Mouse (Mus musculus) CH12F3 (cell line): Measurements from ENCODE around the gene Mfsd6.
"Not testable (repeated sequence)": the region's sequence is repeated elsewhere in the genome, so short reads cannot be mapped to it uniquely, and the experiment has no call there.

ENCODE experiments used
- in situ Hi-C: fragments of 300-500 bp; cut with MboI; formaldehyde crosslinking; loops from 2 replicates; pipeline ENCODE4 v1.14.3; 2020; ENCODE audit warnings: low sequenced_read_pairs

The Mfsd6 gene

DNA sequence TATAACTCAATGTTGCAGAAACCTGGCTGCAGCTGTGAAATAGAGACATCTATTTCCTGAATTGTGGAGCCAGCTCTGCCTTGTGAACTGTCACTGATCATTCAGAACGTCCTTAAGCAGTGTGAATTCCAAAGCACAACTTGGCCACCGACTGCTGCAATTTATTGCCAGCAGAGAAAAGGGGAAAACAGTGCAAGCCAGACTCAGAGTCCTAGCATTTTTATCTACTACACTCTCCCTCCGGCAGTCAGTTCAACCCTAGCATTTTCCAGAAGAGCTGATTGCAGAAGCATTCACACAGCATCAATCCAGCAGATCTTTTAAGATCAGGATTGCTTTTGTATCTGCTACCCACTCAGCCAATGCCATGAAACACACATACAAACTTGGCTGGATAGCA, 13.2 kb downstream of the Mfsd6 start:
- in situ Hi-C loops = no loop called here

DNA sequence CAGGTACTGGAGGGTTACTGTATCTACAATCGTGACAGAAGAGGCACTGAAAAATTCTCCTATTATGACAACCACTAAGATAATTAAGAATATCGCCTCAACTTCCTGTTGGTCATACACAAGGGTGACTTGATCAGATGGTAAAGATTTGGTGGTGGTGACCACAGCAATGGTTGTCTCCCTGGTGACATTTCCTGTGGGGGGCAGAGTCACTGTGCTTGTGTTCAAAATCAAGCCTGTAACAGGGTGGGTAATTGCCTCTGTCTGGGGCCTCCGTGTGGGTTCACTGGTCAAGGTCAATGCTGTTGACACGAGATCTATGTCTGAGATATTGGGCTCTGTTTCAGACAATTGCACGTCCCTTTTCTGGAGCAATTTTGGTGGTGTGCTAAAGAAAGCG, 18.5 kb downstream of the Mfsd6 start:
- in situ Hi-C loops = no loop called here

DNA sequence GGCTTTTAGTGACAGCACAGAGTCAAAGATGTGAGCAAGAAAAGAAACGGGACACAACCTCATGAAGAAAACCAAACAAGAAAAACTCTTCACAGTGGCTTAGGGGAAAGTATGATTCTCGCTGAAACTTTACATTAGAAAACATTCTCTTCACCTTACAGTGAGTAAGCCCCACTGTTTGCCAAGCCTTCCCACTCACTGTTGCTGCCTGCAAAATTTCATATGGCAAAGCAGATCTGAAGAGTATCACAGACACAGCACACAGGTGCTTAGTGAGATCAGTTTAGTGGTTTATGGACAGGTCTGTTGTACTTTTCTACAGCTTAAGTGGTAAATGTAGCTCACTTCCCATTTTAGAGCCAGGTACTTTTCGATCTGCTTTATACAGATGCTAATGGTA, 20.2 kb downstream of the Mfsd6 start:
- in situ Hi-C loops = no loop called here

DNA sequence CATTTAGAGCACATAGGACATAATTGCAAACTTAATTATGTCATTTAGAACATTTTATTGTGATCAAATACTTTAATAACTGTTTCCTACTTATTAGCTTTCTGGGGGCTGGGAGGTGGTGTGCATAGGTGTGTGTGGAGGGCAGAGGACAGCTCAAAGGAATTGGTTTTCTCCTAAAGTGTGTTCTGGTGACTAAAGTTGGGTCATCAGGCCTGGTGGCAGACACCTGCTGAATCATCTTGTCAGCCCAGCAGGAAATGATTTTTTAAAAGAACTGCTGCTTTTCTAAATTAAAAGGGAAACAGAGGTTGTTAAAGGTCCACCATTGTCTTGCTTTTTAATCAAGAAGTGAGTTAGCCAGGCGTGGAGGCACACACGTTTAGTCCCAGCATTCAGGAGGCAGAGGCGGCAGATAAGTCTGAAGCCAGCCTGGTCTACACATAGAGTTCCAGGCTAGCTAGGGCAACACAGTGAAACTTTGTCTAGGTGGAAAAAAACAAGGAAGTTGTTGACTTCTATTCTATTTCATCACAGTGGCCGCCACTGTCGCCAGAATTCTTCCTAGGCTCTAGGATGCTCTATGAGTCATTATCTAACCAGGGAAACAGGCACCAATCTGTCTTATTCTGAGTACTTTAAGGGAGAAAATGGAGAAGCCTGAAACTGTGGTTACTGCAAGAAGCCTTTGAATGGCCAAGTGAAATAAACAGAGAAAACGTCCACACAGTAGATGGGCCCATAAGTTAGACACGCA, 24.3 kb downstream of the Mfsd6 start:
- in situ Hi-C loops = no loop called here

DNA sequence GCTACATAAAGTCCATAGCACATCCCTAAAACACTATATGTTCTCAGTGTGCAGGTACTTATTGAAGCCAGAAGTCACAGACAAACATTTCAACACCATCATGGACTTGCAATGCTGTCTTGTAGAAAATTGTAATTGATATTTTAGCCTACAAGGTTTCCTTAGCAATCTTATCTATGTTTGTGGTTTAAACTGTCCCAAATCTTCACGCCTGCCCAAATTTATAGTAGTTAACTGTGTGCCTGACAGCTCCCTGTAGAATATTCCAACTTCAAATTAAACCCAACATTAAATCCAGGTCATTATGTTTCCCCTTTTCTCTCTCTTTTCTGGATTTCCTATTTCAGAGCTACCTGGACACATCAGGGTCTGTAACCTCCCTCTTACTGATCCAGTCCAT, 25.3 kb downstream of the Mfsd6 start:
- in situ Hi-C loops = no loop called here

DNA sequence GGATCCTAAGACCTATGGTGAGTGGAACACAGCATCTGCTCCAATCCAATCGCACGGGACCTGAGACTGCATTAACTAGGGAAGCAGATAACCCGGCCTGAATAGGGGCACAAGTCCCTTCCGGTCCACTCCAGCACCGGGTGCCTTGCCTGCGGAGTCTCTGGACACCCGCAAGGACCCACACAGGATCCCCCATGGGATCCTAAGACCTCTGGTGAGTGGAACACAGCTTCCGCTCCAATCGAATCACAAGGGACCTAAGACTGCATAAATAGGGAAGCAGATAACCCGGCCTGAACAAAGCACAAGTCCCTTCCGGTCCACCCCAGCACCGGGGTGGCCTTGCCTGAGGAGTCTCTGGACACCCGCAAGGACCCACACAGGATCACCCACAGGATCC, 32.8 kb downstream of the Mfsd6 start:
- in situ Hi-C loops = not testable (repeated sequence)

DNA sequence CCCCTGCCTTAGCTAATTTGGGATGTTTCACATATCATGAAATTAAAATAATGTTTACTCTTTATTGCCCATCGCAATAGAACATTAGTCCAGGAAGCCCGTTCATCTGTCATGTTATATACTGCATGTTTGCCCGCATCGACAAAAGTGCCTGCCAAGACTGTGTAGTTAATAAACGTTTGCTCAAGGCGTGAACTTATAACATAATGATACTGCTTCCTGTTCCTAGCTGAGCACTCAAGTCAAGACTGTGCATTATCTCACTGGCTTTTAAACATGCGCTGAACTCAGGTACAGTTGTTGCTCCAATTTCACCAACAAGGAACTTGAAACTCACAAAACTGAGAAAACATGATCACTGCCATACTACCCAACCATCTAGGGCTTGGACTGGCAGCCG, 39.6 kb downstream of the Mfsd6 start:
- in situ Hi-C loops = no loop called here

DNA sequence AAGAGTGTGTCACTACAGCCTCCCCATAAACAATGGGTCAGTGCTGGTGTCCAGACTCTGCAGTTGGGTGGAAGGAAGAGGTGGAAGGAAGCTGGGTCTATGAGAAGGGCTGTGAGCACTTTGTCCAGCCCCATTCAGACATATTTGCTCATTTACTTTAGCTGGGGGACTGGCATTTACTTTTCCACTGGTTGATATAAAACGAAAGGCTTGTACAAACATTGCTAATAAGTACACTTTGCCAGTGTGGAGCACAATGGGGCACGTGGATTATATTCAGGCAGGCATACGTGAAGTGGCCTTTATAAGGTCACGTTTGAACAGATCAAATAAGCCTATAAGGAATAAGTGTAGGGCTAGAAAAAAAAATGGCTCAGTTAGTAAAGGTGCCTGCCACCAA, 43.7 kb downstream of the Mfsd6 start:
- in situ Hi-C loops = no loop called here

DNA sequence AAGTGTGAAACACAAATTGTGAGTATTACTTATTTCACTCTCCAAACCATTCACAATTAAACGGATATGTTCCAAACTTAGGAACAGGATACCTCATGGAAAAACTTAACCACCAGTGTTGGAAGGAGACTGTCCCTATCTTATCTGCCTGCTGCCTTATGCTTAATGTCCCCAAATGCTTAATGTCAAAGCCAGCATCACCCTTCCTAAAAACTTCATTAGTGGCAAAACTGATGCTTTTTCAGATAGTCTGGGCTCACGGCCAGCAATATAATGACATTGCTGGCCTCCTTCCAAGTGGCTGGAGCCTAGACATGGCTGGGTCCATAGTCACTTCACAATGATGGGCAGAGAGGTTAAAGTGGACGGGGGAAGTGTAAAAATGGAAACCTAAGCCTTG, 50.6 kb downstream of the Mfsd6 start:
- in situ Hi-C loops = no loop called here

DNA sequence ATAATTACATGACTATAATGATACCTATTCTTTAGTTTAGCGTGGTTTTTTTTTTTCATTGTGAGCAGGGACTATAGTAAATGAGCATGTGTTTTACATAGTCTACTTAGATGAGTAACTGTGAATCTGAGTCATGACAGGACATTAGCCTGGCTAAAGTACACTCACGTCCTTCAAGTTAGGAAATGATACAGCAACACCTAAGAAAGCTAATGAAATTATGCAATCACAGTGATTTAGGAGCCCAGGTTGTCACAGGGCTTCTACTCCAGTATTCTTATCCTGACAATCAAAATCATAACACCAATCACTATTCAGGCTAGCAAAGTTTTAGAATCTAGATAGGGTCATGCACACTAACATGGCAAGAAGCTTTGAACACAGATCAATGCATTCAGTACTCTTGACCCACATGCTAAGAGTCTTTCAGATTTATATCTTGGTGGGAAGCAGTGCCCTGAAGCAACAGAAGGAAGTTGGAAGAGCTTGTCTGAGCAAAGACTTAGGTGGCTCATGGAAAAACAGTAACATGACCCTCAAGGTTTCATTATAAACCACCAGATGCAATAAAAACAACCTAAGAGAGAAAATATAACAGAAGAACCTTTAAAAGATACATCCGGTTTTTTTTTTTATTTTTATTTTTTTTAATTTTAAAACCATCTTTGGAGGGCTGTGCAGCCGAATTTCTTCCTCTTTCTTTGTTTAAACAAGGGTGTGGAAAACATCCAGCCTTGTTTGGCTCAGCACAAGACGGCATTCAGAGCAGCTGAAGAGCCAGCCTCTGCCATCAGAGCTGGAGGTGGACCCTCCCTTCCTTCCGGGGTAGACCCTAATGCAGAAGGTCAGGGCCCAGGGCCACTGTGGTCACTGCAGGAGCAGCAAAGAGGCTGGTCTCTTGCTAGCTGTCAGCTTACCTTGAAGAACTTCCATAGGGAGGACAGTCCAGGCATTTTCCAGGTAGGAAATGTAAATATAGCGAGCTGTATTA, 51.4 kb downstream of the Mfsd6 start:
- in situ Hi-C loops = no loop called here

DNA sequence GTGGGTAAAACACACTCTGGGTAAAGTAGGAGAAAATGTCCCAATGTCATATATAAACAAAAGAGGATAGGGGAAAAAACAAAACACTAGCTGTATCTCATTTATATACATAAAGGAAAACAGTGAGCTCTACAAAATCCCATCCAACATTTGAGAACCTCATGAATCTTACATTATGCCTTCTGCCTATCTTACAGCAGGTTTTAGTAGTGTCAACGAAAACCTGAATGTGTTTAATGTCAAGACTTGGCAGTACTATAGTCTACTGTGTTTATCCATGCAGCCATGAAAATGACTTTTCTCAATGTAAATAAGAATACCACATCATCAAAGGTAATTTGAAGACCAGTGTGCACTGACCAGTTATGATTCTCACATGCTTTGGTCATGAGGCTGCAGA, 57.3 kb downstream of the Mfsd6 start:
- in situ Hi-C loops = no loop called here

DNA sequence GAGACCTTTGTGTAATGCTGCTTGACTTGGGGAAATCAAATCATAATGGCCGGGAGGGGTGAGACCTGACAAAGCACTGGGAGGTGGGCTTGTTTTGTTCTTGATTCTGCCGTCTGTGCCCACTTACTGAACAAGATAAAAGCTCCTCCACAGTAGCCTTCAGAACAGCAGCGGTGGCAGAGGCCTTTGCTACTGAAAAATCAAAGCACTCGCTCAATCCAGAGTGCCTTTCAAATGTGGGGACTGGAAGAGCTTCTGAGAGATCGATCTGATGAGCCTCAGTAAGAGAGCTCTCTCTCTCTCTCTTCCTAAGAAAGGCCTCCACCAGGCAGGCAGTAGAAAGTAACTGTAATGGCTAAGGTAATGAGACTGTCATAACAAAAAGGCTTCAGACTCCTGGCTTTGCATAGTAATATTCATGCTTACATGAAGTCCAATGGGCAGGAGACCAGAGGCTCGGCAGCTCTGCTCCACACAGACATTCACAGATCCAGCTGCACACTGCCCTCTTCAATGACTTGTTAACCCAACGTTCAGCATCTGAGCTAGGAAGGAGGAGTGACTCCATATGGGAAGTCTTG, 58.4 kb downstream of the Mfsd6 start:
- in situ Hi-C loops = no loop called here

DNA sequence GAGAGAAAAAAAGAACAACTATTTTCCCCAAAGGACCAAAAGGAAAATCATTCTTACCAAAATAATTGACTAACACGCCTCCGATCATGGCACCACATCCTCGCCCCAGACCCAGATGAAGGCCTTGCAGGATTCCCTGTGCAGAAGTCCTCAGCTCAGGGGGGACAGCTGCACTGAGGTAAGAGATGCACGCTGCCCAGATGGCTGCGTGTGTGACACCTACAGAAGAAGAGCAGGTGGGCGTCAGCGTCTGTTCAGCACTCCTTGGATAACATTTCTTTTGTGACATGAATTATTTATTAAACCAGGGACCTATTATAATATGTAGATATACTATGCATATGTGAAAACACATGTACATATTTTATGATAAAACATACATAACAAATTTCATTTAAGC, 64.0 kb downstream of the Mfsd6 start:
- in situ Hi-C loops = no loop called here

DNA sequence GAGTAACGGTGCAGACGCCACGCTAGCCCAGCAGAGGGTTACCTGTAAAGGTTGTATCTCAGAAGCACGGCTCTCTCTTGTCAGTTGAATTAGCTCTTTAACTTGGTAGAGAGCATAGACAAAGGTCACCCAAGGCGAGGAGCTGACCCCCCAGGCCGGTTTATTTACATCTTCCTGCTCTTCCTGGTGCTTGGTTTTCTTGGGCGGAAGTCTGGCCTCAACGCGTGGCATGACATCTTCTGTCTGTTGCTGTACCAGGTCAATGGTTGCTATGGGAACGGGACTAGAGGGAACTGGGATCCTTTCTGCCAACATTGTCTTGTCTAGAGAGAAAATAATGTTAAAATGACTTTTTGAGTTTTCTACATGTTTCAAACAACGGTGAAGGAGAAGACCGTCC, 66.5 kb downstream of the Mfsd6 start:
- in situ Hi-C loops = no loop called here

DNA sequence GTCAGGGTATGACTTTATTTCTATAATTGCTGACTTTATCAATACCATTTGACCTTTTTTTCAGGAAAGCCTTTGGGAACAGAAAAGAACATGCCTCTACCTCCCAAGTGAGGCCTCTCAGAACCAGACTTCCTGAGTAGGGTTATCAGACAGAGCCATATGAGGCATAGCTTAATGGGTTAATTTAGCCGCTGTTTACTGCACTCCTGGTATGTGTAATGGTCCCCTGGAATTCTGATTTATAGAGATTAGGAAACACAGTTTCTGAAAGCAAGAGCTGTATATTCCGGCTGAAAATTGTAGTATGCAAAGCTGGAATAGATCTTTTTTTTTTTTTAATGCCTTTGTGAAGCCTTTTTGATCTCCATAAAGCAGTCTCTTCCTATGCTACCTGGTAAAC, 67.0 kb downstream of the Mfsd6 start:
- in situ Hi-C loops = no loop called here

DNA sequence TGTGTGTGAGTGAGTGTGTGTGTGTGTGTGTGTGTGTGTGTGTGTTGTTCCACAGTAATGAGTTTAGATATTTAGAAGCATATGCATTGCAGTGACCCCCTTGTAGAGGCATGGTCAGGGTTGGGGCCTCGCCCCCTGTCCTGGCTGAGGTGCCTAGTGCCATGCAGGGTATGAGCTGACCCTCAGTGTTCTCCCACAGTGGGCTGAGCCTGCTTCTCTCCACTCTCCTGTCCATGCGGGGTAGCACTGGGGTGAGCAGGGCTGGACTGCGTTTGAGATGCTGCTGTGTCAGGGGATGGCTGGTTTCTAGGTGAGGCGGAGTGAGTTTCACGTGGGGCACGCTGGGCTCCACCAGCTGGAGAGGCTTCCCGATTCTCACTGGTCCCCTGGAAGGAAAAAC, 69.1 kb downstream of the Mfsd6 start:
- in situ Hi-C loops = no loop called here

DNA sequence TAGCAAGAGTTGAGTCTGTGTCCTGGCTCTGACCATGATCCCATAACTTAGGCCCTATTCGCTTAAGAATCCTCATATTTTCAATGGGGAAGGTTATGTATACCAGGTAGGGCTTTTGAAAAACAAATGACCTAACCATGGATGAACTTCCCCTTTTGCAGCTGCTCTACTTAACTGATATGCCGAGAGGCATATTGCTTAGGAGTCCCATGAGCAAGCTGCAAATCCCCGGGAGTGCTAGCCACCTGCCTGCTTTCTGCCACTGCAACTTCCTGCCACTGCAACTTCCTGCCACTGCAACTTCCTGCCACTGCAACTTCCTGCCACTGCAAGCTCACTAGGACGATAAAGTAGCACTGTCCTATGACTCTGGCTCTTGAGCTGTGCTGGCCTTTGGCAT, 72.1 kb downstream of the Mfsd6 start:
- in situ Hi-C loops = no loop called here

DNA sequence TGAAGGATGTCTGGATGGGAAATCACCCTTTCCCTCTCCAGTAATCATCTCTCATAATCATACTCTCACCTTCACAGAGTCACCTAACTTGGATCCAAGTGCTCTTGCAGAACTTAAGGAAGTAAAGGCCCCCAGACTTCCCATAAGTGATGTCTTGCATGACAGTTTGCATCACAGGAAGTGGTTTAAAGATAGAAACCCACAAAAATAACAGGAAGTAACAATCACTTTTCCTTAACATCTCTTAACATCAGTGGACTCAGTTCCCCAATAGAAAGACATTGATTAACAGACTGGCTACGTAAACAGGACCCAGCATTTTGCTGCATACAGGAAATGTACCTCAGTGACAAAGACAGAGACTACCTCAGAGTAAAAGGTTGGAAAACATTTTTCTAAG, 73.9 kb downstream of the Mfsd6 start:
- in situ Hi-C loops = no loop called here

DNA sequence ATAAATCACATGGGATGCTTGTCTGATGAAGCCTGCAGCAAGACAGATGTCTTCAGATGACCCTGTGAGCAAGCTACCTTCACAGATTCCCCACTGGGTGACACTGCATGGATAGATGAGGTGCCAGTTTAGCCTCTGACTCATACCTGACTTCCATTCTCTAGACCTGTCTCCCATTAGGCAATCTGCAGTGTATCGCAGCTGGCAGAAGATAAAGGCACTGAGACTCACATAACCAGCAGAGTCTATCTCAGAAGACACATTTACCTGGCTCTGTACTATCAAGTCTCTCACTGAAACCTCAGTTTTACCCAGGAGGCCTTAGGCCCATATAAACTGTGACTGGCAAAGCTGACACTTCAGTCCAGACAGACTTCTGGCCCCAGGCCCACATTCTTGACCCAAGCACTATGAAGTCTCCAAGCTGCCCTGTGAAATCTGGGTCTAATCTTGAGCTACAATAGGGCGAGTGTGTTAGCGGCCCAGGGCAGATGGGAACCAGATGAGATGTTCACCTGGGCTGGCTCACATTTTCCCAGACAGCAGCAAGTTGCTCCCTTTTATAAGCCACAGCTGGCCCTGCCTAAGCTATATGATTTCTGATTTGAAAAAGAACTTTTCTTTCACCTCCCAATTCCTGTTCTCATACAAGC, 74.5 kb downstream of the Mfsd6 start:
- in situ Hi-C loops = no loop called here

DNA sequence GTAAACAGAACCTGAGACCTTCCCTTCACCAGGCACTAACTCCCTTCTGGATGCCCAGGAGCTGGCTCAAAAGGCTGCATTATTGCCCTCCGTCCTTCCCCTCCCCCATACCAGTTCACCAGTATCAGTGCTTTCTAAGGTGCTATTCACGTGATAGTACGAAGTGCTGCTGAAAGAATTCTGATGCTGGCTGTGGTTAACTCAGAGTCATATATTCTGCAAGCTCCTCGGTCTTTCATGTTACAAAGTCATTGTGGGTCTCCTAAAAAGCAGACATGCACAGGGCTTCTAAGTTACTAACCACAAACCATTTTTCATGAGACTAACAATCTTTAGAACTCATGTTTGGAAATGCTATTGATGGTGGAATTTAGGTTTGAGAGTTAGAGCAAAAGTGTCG, 77.2 kb downstream of the Mfsd6 start:
- in situ Hi-C loops = no loop called here
